Comparison of ENCODE assay signal across 12 mouse cellular contexts in the genomic region with DNA sequence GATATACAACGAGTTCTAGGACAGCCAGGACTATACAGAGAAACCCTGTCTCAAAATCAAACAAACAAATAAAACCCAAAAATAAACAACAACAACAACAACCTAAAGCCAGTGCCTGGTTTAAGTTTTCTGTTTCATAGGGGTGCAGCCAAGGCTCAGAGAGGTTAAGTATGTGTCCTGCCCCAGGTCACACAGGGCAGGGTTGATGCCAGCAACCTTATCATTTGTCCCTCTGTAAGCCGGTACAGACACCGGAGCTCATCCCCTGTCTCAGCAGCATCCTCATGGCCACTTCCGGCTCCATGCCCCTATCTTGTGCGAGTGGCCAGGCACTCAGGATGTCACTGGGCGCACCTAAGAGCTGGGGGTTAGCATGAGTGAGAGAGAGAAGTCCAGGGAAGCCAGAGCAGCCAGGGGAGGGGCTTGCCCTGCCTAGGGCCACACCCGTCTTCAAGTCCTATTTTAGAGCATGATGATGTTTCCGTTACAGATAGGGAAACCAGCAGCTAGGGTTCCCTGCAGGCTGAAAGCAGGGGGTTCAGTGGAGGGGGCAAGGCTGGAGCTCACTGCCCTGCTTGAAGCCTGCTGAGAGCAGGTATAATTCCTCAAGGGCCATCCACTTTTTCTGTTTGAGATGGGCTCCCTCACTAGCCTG. TPM values are rescaled to one million over a fixed set of nuclear protein-coding genes. Genes with fewer than 3 reads are reported as not detected.
DNase-seq lines count a peak whose midpoint lies in the region; ATAC-seq and TF ChIP-seq lines count a peak whose summit lies in the region.
"Had no signal": no experiment of that assay in that cellular context is flagged by ENCODE, and none has a peak within 500 bp of the region (broad histone marks: within the 10 kb centered on the region; RNA-seq: fewer than 3 reads in every experiment).

No protein-coding gene starts in this region.

- no peak for TF ChIP-seq CTCF in thymus, adult 2 months (IDR thresholded peaks at IDR 0.05; ENCODE audit: borderline replicate concordance, control insufficient read depth, extremely low read depth, insufficient read depth, low read length, poor library complexity)

- no peak overlapping the region for H3K27ac ChIP-seq in thymus, adult 2 months (ENCODE audit: control insufficient read depth, insufficient read depth, low read length)
- H3K27ac ChIP-seq in liver, embryonic 16.5 days (ENCODE audit: low read length), result peak overlapping the region; percentile 58
- no peak overlapping the region for H3K27ac ChIP-seq in midbrain, embryonic 13.5 days
- H3K27ac ChIP-seq in kidney, embryonic 16.5 days (ENCODE audit: low read length), result no peak overlapping the region

- peak overlapping the region; percentile 50 for H3K4me2 ChIP-seq in liver, embryonic 16.5 days (ENCODE audit: low read depth, low read length)
- H3K4me2 ChIP-seq in midbrain, embryonic 13.5 days (replicated peaks), result no peak overlapping the region
- H3K4me2 ChIP-seq in kidney, embryonic 16.5 days (replicated peaks; ENCODE audit: low read depth, low read length), result no peak overlapping the region

- no peaks in the 10 kb centered on the region for H3K27me3 ChIP-seq in thymus, adult 2 months (ENCODE audit: control insufficient read depth, insufficient read depth, low read length)
- no peaks in the 10 kb centered on the region for H3K27me3 ChIP-seq in liver, embryonic 16.5 days (ENCODE audit: control insufficient read depth, insufficient read depth, low read depth, low read length)
- peaks cover 31% of the 10 kb centered on the region for H3K27me3 ChIP-seq in midbrain, embryonic 13.5 days
- H3K27me3 ChIP-seq in kidney, embryonic 16.5 days (ENCODE audit: insufficient read depth, low read length), result peaks cover 44% of the 10 kb centered on the region

- peak; percentile 23 for DNase-seq in gastrocnemius, adult 18-20 months (ENCODE audit: low spot score)
- no peak for DNase-seq in gastrocnemius, postnatal 36 days
- peak; percentile 16 for DNase-seq in thymus, adult 2 months
- no peak for DNase-seq in thymus, postnatal 10 days (ENCODE audit: low spot score in 2 of 2)
- DNase-seq in frontal cortex, postnatal 10 days (ENCODE audit: low spot score in 2 of 2), result no peak
- DNase-seq: cerebellum, adult 18-20 months; kidney, postnatal 4 days; lung, postnatal 36 days had no signal

- H3K9ac ChIP-seq in liver, embryonic 16.5 days (ENCODE audit: low read depth, low read length), result peak overlapping the region; percentile 17
- no peak overlapping the region for H3K9ac ChIP-seq in midbrain, embryonic 13.5 days (replicated peaks)
- no peak overlapping the region for H3K9ac ChIP-seq in kidney, embryonic 16.5 days (replicated peaks; ENCODE audit: low read length)

- ATAC-seq in liver, embryonic 16.5 days (ENCODE audit: low read depth), result peak; percentile 79
- ATAC-seq in midbrain, embryonic 13.5 days, result no peak
- no peak for ATAC-seq in kidney, embryonic 16.5 days (ENCODE audit: low FRiP score, low TSS enrichment)

- peaks cover 29% of the 10 kb centered on the region for H3K4me1 ChIP-seq in thymus, adult 2 months (replicated peaks; ENCODE audit: control insufficient read depth, insufficient read depth, low read length)
- H3K4me1 ChIP-seq in liver, embryonic 16.5 days (ENCODE audit: control insufficient read depth, low read depth, low read length), result peaks cover 56% of the 10 kb centered on the region
- peaks cover 55% of the 10 kb centered on the region for H3K4me1 ChIP-seq in midbrain, embryonic 13.5 days (replicated peaks)
- H3K4me1 ChIP-seq in kidney, embryonic 16.5 days (ENCODE audit: insufficient read depth, low read length), result peaks cover 64% of the 10 kb centered on the region

- no peaks in the 10 kb centered on the region for H3K9me3 ChIP-seq in liver, embryonic 16.5 days (replicated peaks; ENCODE audit: control insufficient read depth, low read length)
- H3K9me3 ChIP-seq in midbrain, embryonic 13.5 days, result no peaks in the 10 kb centered on the region
- H3K9me3 ChIP-seq in kidney, embryonic 16.5 days (ENCODE audit: low read length), result no peaks in the 10 kb centered on the region

- no peaks in the 10 kb centered on the region for H3K36me3 ChIP-seq in thymus, adult 2 months (ENCODE audit: control insufficient read depth, insufficient read depth, low read length)
- no peaks in the 10 kb centered on the region for H3K36me3 ChIP-seq in liver, embryonic 16.5 days (ENCODE audit: control insufficient read depth, insufficient read depth)
- no peaks in the 10 kb centered on the region for H3K36me3 ChIP-seq in midbrain, embryonic 13.5 days
- no peaks in the 10 kb centered on the region for H3K36me3 ChIP-seq in kidney, embryonic 16.5 days (ENCODE audit: insufficient read depth, low read length)

- no peak overlapping the region for H3K4me3 ChIP-seq in thymus, adult 2 months (ENCODE audit: control insufficient read depth, insufficient read depth, low read length)
- H3K4me3 ChIP-seq in liver, embryonic 16.5 days (ENCODE audit: low read depth, low read length), result peak overlapping the region; percentile 6
- no peak overlapping the region for H3K4me3 ChIP-seq in midbrain, embryonic 13.5 days (replicated peaks)
- no peak overlapping the region for H3K4me3 ChIP-seq in kidney, embryonic 16.5 days (ENCODE audit: low read length)

- no peak for TF ChIP-seq POLR2A in thymus, adult 2 months (IDR thresholded peaks at IDR 0.05; ENCODE audit: control insufficient read depth, extremely low read depth, insufficient read depth, low read length, poor library complexity)

- WGBS in thymus, adult 2 months, result 26% methylated on average over 8 of the region's 8 CpGs
- WGBS in liver, embryonic 16.5 days (ENCODE audit: insufficient replicate concordance), result 16% methylated on average over 8 of the region's 8 CpGs
- 81% methylated on average over 8 of the region's 8 CpGs for WGBS in midbrain, embryonic 13.5 days
- WGBS in kidney, embryonic 16.5 days, result 71% methylated on average over 8 of the region's 8 CpGs

- intact Hi-C loops in gastrocnemius, postnatal 36 days (cut with DNase I), result no loop called here

RNA-seq across cellular contexts. Expression of a gene that starts 12.3 kb away (rescaled TPM):
- 1 to 10 TPM; 1.1 to 1.9 TPM for total RNA-seq in gastrocnemius, adult 18-20 months (2021)
- under 1 TPM; 0.36 to 0.49 TPM for total RNA-seq in gastrocnemius, postnatal 36 days (2021)
- 0.59 and 0.64 TPM in 2 replicates for polyA plus RNA-seq in thymus, adult 2 months (2012; rRNA removed)
- polyA plus RNA-seq in liver, embryonic 16.5 days (2015; fragmentation: Nextera tagmentation; extraction: Ambion mirVana), result 0.09 and 0.19 TPM in 2 replicates
- polyA plus RNA-seq in midbrain, embryonic 13.5 days (2015; fragmentation: Nextera tagmentation; extraction: Ambion mirVana), result 8.3 and 9.2 TPM in 2 replicates
- 5.4 and 6.8 TPM in 2 replicates for polyA plus RNA-seq in kidney, embryonic 16.5 days (2015; fragmentation: Nextera tagmentation; extraction: Ambion mirVana)
- total RNA-seq: hematopoietic stem cell, adult 5-6 weeks had no signal

Comparison
In these comparisons a context has a peak if more than half of its experiments do, and no peak if none do; other contexts are left out.
1. DNase-seq: peak in gastrocnemius, adult 18-20 months (single experiment) and thymus, adult 2 months (single experiment); none in gastrocnemius, postnatal 36 days (0 of 2), thymus, postnatal 10 days (0 of 2) and frontal cortex, postnatal 10 days (0 of 2).